Mouse (Mus musculus) embryonic facial prominence, embryonic 12.5 days (tissue): Measurements from ENCODE around the gene Nlgn3. TPM values are rescaled to one million over a fixed set of nuclear protein-coding genes. Genes with fewer than 3 reads are reported as not detected.

ENCODE experiments used
- ATAC-seq: fragments of 200-750 bp; cut with Nextera tagmentation; 2 replicates; pipeline ENCODE4 v1.8.0; 2017; ENCODE audit not compliant: insufficient number of reproducible peaks, insufficient read depth, low FRiP score, low TSS enrichment
- H3K27ac ChIP-seq: fragments of 300-500 bp; sonication (generic); 2 replicates; pipeline ENCODE4 v1.5.1; 2016; ENCODE audit warnings: mild to moderate bottlenecking
- H3K27me3 ChIP-seq: fragments of 300-500 bp; sonication (generic); 2 replicates; pipeline ENCODE4 v1.6.1; 2016; ENCODE audit warnings: mild to moderate bottlenecking, moderate library complexity
- H3K36me3 ChIP-seq: fragments of 300-500 bp; sonication (generic); 2 replicates; pipeline ENCODE4 v1.6.1; 2016; ENCODE audit warnings: mild to moderate bottlenecking
- H3K4me1 ChIP-seq: fragments of 300-500 bp; sonication (generic); 2 replicates; pipeline ENCODE4 v1.6.1; 2016
- H3K4me2 ChIP-seq: fragments of 300-500 bp; sonication (generic); replicated peaks from 2 replicates; pipeline ENCODE4 v1.6.1; 2016; ENCODE audit warnings: mild to moderate bottlenecking, moderate library complexity
- H3K4me3 ChIP-seq: fragments of 300-500 bp; sonication (generic); 2 replicates; pipeline ENCODE4 v1.5.1; 2016; ENCODE audit warnings: mild to moderate bottlenecking
- H3K9ac ChIP-seq: fragments of 300-500 bp; sonication (generic); 2 replicates; pipeline ENCODE4 v1.6.1; 2016; ENCODE audit warnings: mild to moderate bottlenecking, moderate library complexity
- H3K9me3 ChIP-seq: fragments of 300-500 bp; sonication (generic); 2 replicates; pipeline ENCODE4 v1.6.1; 2016; ENCODE audit warnings: mild to moderate bottlenecking, moderate library complexity
- WGBS: fragments of 180-500 bp; shearing (Covaris S2); methylation state at CpG from one replicate; pipeline ENCODE4 v1.1.7; 2016; 5-methylcytosine and 5-hydroxymethylcytosine counted together
- polyA plus RNA-seq: library from polyadenylated mRNA; unstranded; fragments of >200 nt; fragmentation: Nextera tagmentation; extraction: Ambion mirVana; gene quantifications from 2 replicates; pipeline ENCODE4 v1.2.1, GENCODE M21; 2016

Nlgn3 gene
- polyA plus RNA-seq, 1 experiment from 2014 or later: 18.0 TPM

DNA sequence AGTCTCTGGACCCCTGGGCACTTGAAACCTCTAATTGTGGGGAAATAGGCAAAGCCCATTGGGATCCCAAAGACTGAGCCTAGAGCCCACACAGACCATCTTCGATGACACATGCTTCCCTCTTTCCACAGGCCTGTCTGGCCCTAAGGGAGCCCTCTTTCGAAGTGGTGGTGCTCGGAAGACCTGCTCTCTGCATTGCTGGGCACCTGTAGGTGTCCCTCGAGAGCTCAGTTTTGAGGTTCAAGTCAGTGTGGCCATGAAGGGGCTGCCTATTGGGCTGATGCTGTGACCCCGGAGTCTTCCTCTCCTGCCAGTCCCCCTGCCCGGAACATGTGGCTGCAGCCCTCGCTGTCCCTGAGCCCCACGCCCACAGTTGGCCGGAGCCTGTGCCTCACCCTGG lies 2.7 kb downstream of the Nlgn3 start:
- no peak for ATAC-seq
- H3K4me2 ChIP-seq: peak overlapping the region; percentile 50
- H3K9me3 ChIP-seq: no peaks in the 10 kb centered on the region

GRCm38 (mm10) chrX:101304646-101305045 lies 5.7 kb downstream of the Nlgn3 start:
- H3K4me1 ChIP-seq: no peaks in the 10 kb centered on the region
- H3K4me3 ChIP-seq: no peak overlapping the region
- WGBS: 50% methylated on average over 2 of the region's 2 CpGs
- no peak overlapping the region for H3K4me2 ChIP-seq
- peaks cover 10% of the 10 kb centered on the region; the same call in 1 of the 2 replicates for H3K27me3 ChIP-seq
- H3K27ac ChIP-seq: no peak overlapping the region
- H3K9me3 ChIP-seq: no peaks in the 10 kb centered on the region
- no peaks in the 10 kb centered on the region for H3K36me3 ChIP-seq
- ATAC-seq: no peak
- H3K9ac ChIP-seq: no peak overlapping the region

More for the DNA sequence above, 2.7 kb downstream of the Nlgn3 start:
- H3K27ac ChIP-seq: no peak overlapping the region
- peaks cover 4% of the 10 kb centered on the region; the same call in 1 of the 2 replicates for H3K36me3 ChIP-seq
- peaks cover under 1% of the 10 kb centered on the region; the same call in 1 of the 2 replicates for H3K27me3 ChIP-seq
- H3K4me3 ChIP-seq: no peak overlapping the region
- H3K9ac ChIP-seq: no peak overlapping the region
- no peaks in the 10 kb centered on the region for H3K4me1 ChIP-seq
- WGBS: 77% methylated on average over 9 of the region's 9 CpGs

GRCm38 (mm10) chrX:101309299-101309698 lies 10.3 kb downstream of the Nlgn3 start:
- no peak for ATAC-seq
- Histone ChIP-seq H3K27me3 (peaks cover 15% of the 10 kb centered on the region; the same call in 1 of the 2 replicates), H3K36me3 (no peaks in the 10 kb centered on the region), H3K4me3 (no peak overlapping the region), H3K4me2 (no peak overlapping the region), H3K4me1 (no peaks in the 10 kb centered on the region), H3K9ac (no peak overlapping the region), H3K27ac (no peak overlapping the region), H3K9me3 (no peaks in the 10 kb centered on the region)
- WGBS: 90% methylated on average over 5 of the region's 5 CpGs

GRCm38 (mm10) chrX:101313625-101314359 lies 14.8 kb downstream of the Nlgn3 start:
- no peak for ATAC-seq
- H3K27me3 ChIP-seq: peaks cover 10% of the 10 kb centered on the region; the same call in 1 of the 2 replicates
- H3K4me1 ChIP-seq: no peaks in the 10 kb centered on the region
- no peak overlapping the region for H3K27ac ChIP-seq
- no peak overlapping the region for H3K4me2 ChIP-seq
- 47% methylated on average over 6 of the region's 6 CpGs for WGBS
- H3K4me3 ChIP-seq: no peak overlapping the region
- H3K36me3 ChIP-seq: no peaks in the 10 kb centered on the region
- no peak overlapping the region for H3K9ac ChIP-seq
- H3K9me3 ChIP-seq: no peaks in the 10 kb centered on the region

DNA sequence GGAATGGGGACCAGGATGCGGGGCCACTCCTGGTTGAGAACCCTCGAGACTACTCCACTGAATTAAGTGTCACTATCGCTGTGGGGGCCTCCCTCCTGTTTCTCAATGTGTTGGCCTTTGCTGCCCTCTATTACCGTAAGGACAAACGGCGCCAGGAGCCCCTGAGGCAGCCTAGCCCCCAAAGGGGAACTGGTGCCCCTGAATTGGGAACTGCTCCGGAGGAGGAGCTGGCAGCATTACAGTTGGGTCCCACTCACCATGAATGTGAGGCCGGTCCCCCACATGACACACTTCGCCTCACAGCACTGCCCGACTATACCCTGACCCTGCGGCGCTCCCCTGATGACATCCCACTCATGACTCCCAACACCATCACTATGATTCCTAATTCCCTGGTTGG lies 20.8 kb downstream of the Nlgn3 start:
- H3K27me3 ChIP-seq: 0 out of 2 replicates have a peak, but pooled peaks cover under 1% of the 10 kb centered on the region
- 96% methylated on average over 12 of the region's 12 CpGs for WGBS

GRCm38 (mm10) chrX:101325989-101326899 lies 27.3 kb downstream of the Nlgn3 start:
- no peaks in the 10 kb centered on the region for H3K36me3 ChIP-seq
- WGBS: 61% methylated on average over 8 of the region's 8 CpGs
- no peak for ATAC-seq
- H3K4me3 ChIP-seq: no peak overlapping the region
- H3K27ac ChIP-seq: no peak overlapping the region
- no peaks in the 10 kb centered on the region for H3K27me3 ChIP-seq
- H3K9me3 ChIP-seq: no peaks in the 10 kb centered on the region
- H3K4me1 ChIP-seq: no peaks in the 10 kb centered on the region
- no peak overlapping the region for H3K9ac ChIP-seq
- H3K4me2 ChIP-seq: no peak overlapping the region

More for the DNA sequence above, 20.8 kb downstream of the Nlgn3 start:
- Histone ChIP-seq H3K4me2 (no peak overlapping the region), H3K9me3 (no peaks in the 10 kb centered on the region), H3K9ac (no peak overlapping the region), H3K4me1 (no peaks in the 10 kb centered on the region), H3K27ac (no peak overlapping the region), H3K36me3 (0 out of 2 replicates have a peak, but pooled peaks cover 8% of the 10 kb centered on the region), H3K4me3 (no peak overlapping the region)
- ATAC-seq: no peak

DNA sequence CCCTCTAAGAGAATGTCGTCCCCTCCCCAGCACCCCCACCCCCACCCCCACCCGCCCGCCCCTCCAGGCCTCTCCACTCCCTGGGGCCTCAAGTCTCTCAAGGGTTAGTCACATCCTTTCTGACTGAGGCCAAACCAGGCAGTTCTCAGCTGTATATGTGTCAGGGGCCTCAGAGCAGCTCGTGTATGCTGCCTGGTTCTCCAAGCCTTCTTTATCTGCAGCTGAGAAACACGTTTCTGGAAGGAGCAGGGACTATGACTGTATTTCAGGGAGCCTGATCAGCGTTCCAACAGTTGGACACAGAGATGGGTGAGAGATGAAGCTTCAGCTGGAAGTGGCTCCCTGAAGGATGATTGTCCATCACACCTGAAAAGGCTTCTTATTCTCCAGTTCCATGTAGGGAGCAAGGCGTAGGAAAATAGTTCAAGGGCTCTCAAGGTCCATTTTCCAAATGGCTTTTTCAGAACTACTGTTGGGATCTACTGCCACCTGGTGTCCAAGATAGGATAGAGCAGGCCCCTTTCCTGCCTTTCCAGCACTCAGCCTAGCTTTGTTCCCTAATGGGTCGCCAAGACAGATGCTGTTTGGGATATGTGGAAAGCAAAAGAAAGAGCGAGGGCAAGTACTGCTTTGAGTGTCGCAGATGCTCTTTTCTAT lies 30.5 kb downstream of the Nlgn3 start:
- no peak overlapping the region for H3K27ac ChIP-seq
- H3K4me1 ChIP-seq: no peaks in the 10 kb centered on the region
- H3K4me2 ChIP-seq: 0 out of 2 replicates have a peak overlapping the region, but pooled peaks have one; percentile 7
- 0 out of 2 replicates have a peak, but pooled peaks cover 3% of the 10 kb centered on the region for H3K27me3 ChIP-seq
- no peak for ATAC-seq
- 25% methylated on average over 9 of the region's 10 CpGs for WGBS
- H3K4me3 ChIP-seq: no peak overlapping the region
- H3K36me3 ChIP-seq: no peaks in the 10 kb centered on the region
- H3K9me3 ChIP-seq: no peaks in the 10 kb centered on the region
- H3K9ac ChIP-seq: no peak overlapping the region

DNA sequence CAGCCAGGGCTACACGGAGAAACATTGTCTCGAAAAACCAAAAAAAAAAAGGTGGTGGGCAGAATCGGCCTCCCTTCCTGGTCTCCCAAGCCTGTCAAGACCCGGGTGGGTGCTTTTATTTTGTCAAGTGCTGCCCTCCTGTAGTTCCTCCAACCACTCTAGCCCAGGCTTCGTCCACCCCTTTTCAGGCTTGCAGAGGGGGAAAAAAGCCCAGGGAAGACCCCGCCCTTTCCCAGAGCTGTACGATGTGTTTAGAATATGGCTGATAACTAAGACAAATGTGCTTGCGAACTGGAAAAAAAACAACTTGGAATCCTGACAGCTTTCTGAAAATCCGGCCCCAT lies 33.0 kb downstream of the Nlgn3 start:
- peak overlapping the region; percentile 38 for H3K4me2 ChIP-seq
- peak overlapping the region; percentile 90 for H3K27ac ChIP-seq
- H3K4me1 ChIP-seq: no peaks in the 10 kb centered on the region
- H3K4me3 ChIP-seq: peak overlapping the region; percentile 13; the same call in 1 of the 2 replicates
- no peaks in the 10 kb centered on the region for H3K9me3 ChIP-seq
- 0 out of 2 replicates have a peak, but pooled peaks cover 3% of the 10 kb centered on the region for H3K27me3 ChIP-seq
- ATAC-seq: peak; percentile 41; the same call in 1 of the 2 replicates
- no peak overlapping the region for H3K9ac ChIP-seq
- no peaks in the 10 kb centered on the region for H3K36me3 ChIP-seq
- WGBS: 43% methylated on average over 9 of the region's 9 CpGs

DNA sequence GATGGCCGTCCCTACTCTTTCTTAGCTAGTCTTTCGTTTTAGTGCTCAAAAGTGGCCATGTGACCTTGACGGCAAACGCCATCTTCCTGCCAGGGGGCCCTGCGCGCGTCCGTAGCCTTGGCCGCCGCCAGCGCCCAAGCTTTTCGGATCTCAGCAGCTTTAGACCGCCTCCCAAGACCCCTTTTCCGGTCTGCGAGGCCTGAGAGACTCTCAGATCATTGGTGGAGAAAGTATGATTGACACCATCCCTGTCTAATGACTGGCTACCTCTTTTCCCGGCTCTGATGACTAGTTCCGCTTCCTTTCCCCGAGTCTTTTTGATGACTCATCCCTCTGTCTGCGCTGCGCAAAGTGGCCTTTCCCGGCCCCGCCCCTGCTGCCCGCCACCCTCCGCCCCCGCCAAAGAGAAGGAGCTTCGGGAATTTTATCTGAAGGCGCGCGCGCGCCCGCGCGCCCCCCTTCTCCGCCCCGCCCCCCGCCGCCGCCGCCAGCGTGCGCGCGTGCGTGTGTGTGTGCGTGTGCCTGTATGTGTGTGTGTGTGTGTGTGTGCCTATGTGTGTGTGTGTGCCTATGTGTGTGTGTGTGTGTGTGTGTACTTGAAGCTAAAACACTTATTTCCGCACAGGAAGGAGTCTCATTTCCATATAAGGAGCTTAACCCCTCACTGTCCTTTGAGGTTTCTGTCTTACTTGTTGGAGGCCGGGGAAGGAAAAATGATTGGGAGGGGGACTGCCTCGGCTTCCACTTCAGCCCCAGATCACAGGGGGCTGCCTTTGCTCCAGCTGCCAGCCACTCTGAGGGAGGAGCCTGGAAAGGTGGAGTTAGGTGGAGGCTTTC lies 33.6 kb downstream of the Nlgn3 start:
- H3K9me3 ChIP-seq: no peaks in the 10 kb centered on the region
- no peaks in the 10 kb centered on the region for H3K36me3 ChIP-seq
- no peaks in the 10 kb centered on the region for H3K4me1 ChIP-seq
- peak overlapping the region; percentile 32 for H3K4me3 ChIP-seq
- peak; percentile 93 for ATAC-seq
- WGBS: 24% methylated on average over 39 of the region's 49 CpGs
- peak overlapping the region; percentile 42 for H3K4me2 ChIP-seq
- H3K27me3 ChIP-seq: 0 out of 2 replicates have a peak, but pooled peaks cover 3% of the 10 kb centered on the region
- H3K9ac ChIP-seq: peak overlapping the region; percentile 36; the same call in 1 of the 2 replicates
- H3K27ac ChIP-seq: peak overlapping the region; percentile 90

DNA sequence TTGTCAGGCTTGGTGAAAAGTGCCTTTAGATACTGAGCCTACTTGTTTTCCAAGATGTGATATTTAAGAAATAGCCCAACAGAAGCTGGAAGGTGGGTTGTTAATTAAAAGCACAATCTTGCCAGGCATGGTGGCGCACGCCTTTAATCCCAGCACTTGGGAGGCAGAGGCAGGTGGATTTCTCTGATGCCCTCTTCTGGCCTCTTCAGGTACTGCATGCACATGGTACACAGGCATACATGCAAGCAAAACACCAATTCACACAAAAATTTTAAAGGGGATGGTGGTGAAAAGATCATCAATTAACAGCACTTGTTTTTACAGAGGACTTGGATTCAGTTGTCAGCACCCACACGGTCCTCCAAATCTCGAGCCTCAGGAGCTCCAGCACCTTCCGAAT lies 35.6 kb downstream of the Nlgn3 start:
- no peak overlapping the region for H3K4me3 ChIP-seq
- no peak overlapping the region for H3K4me2 ChIP-seq
- 0 out of 2 replicates have a peak, but pooled peaks cover 3% of the 10 kb centered on the region for H3K27me3 ChIP-seq
- H3K27ac ChIP-seq: no peak overlapping the region
- WGBS: 89% methylated on average over 5 of the region's 5 CpGs
- no peak overlapping the region for H3K9ac ChIP-seq
- ATAC-seq: no peak
- H3K9me3 ChIP-seq: no peaks in the 10 kb centered on the region
- no peaks in the 10 kb centered on the region for H3K36me3 ChIP-seq
- no peaks in the 10 kb centered on the region for H3K4me1 ChIP-seq
